Mouse (Mus musculus) erythroblast, adult 5-6 weeks (primary cell): ENCODE results near the gene Tex52. TPM values are rescaled to one million over a fixed set of nuclear protein-coding genes. Genes with fewer than 3 reads are reported as not detected.

Experiments
- ATAC-seq: replicated peaks from 2 replicates; pipeline ENCODE4 v1.8.0; 2016; ENCODE audit warnings: moderate number of reproducible peaks, mild to moderate bottlenecking, moderate TSS enrichment, inconsistent platforms; ENCODE audit not compliant: poor library complexity, low FRiP score, severe bottlenecking
- total RNA-seq, 2 experiments: library from RNA; stranded (forward) in 1 of 2; stranded (reverse) in 1 of 2; fragments of 150-400 nt in 1 of 2; fragments of 200-764, 138-1000 nt in 1 of 2; gene quantifications; 2 replicates each; pipeline versions ENCODE4 v1.2.3 to v1.2.4; 2015 to 2017; ENCODE audit warnings: low replicate concordance in 2 of 2

The Tex52 gene
- total RNA-seq (2015; ENCODE audit: low replicate concordance) (not detected in 2 replicates), total RNA-seq (2017; ENCODE audit: low replicate concordance) (not detected in 2 replicates)

DNA sequence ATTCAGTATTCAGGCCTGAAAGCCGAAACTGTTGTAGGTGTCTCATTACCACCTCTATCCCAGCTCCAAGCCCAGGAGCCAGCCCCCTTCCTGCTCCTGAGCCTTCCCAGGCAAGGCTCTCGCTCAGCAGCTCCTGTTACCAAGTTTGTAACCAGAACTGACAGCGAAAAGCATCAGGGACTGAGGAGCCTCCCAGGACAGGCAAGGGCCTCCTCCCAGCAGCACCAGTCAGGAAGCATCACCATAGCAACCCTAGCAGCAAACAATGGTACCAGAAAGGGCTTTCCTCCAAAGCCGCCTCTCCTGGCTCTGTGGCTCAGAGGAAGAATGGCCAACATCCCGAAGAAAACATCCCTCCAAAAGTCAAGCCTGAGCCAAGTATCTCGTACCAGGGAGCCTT lies at the start of gene Tex52, which contains the start of gene Gm44596:
TSS of gene Tex52 (plus strand) at position 265 of the 400 bp plus-strand sequence.
TSS of gene Gm44596 (plus strand) at position 312 of the 400 bp plus-strand sequence.
- ATAC-seq, result no peak

DNA sequence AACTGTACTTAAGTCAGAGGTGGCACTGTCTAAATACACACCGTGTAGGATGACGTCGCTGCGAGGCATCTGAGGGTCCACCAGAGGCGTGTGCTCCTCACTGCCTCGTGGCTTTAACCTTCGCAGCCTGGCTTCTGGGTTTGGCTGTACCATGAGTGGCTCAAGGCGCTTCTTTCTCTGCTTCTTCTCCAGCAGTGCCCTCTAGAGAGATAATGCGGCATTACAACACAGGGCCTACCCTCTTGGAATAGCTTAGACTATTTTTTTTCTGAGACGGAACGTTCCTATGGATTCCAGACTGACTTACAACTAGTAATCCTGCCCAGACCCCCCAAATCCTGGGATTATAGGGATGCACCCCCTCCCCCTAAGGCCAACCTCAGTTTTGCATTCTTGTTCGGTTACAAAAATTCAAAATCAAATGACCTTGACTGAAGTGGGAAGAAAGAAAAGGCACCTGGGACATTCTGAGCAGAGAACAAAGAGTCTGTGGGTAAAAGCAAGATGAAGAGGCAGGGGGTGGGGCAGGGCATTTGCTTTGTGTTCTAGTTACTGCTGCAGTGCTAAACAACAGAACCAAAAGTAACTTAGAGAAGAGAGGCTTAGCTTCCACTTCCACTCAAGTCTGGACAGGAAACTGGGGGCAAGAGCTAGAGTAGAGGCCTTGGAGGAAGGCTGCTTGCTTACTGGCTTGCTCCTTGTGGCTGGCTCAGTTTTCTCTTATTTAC lies 40.7 kb upstream of the Tex52 start:
- ATAC-seq, result no peak

- no peak for ATAC-seq
Observed at GRCm38 (mm10) chr6:128337467-128337866, 37.8 kb upstream of the Tex52 start.

DNA sequence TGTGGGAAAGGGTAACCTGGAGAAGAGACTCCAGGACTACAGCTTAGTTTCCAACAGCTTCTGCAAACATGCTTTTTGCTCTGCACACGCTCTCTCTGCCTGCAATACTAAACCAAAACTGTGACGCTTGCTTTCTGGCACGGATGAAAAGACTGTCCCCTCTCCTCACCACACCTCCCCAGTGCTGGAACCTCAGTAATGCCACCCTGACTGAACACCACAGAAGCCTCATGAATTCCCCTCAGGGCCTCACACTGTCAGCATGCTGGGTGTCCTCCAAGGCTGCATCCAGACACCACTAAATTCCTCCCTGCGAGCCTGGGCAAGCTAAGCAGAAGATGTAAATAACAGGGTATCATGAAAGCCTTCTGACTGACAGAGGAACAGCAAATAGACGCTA lies 36.4 kb upstream of the Tex52 start:
- ATAC-seq, result no peak

- no peak for ATAC-seq
Observed at GRCm38 (mm10) chr6:128341956-128342723, 33.1 kb upstream of the Tex52 start.

GRCm38 (mm10) chr6:128345623-128346022 lies 29.6 kb upstream of the Tex52 start:
- no peak for ATAC-seq

DNA sequence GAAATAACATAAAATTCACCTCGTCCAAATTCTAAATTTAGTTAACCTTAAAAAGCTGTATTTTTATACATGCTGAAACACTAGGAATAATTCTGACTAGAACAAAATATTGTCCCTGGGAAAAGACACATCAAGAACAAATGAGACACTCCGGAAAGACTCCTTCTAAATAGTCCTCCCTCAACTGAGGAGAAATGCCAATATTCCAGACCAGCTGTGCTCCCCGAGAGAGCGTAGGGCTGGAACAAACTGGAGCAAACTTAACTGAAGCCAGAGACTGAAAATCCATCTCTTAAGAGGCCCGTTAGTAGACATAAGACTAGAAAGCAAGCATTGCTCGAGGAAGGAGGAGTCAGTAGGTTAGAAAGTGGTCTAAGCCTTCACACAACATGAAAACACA lies 28.5 kb upstream of the Tex52 start:
- no peak for ATAC-seq

GRCm38 (mm10) chr6:128349711-128350110 lies 25.5 kb upstream of the Tex52 start:
- no peak for ATAC-seq

DNA sequence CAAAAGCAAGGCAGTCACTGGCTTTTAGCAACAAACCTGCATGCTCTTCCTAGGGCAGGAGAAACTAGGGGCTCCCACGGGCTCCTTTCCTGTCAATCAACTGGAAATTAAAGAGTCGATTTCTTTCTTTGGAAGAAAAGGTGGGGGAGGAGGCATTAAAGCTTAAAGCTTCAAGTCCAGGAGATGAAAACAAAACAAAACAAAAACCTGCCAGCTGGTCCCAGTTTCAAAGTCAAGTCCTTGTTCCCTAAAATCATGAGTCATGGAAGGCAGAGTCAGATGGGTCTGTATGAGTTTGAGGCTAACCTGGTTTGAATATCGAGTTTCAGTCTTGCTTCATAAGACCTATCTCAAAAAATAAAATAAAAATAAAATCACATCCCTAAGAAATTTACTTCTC lies 21.1 kb upstream of the Tex52 start:
- no peak for ATAC-seq

GRCm38 (mm10) chr6:128355201-128355681 lies 20.0 kb upstream of the Tex52 start:
- ATAC-seq, result no peak

GRCm38 (mm10) chr6:128355726-128356416 lies 19.4 kb upstream of the Tex52 start, which contains the start of gene Tulp3:
Tulp3 (minus strand) TSS chr6:128355851.
- ATAC-seq, result peak; percentile 99

DNA sequence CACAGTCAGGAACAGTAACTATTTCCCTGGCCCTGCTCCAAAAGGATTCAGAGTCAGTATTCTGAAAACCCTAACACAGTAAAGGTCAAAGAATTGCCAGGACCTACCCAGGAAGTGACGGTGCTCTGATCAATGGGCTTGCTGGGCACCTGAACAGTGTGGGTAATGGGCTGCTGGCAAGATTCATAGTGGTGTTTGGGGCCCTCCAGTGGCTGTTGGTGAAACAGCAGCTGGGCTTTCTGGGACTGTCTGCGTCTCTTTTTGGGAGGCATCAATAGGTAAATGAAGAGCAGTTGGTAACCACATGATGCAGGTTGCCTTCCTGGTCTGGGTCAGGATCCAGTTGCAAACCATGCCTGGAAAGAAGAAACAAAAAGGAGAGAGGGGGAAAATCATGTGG lies 16.3 kb upstream of the Tex52 start:
- ATAC-seq, result no peak

DNA sequence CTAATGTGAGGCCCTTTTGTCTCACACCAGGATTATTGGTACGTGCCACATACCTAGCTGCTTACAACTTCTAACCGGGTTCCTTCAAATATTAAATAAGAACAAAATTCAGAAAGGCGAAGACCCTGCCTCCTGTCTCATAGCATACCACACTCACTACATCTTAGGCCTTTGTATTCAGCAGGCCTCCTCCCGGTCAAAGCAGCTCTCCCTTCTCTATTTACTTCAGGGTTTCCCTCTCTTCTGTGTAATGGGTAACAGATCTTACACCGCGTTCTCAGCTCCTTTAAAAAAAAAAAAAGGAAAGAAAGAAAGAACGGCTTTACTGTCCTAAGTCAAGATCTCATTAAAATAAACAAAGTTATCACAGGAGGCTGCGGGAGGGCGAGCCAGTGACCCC lies 13.4 kb upstream of the Tex52 start:
- ATAC-seq, result peak; percentile 31; the same call in 1 of the 2 replicates

- ATAC-seq, result peak; percentile 81
Observed at GRCm38 (mm10) chr6:128362381-128363006, 12.8 kb upstream of the Tex52 start, which contains the start of the genes Rhno1 and Foxm1. Rhno1 (minus strand) TSS chr6:128362911. Foxm1 (plus strand) TSS chr6:128362967.

- ATAC-seq, result 0 out of 2 replicates have a peak, but pooled peaks have one; percentile 14
Observed at GRCm38 (mm10) chr6:128363007-128363825, 12.0 kb upstream of the Tex52 start.

DNA sequence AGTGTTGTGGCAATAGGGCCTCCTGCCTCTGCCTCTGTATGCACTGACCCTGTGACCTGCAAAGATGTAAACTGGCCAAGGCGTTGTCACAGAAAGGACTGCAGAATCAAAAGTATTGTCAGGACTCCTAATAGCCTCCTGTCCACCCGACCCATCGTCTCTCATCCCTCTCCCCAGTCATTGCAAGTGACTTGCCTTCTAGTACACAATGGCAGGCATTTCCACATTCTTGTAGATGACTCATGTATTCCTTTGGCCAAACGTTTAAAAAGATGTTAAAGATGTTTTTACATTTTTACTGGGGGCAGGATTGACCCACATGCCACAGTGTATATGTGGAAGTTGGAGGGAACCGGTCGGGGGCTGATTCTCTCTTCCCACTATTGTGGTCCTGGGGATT lies 10.5 kb upstream of the Tex52 start:
- ATAC-seq, result no peak

GRCm38 (mm10) chr6:128366466-128366865 lies 8.8 kb upstream of the Tex52 start:
- no peak for ATAC-seq

DNA sequence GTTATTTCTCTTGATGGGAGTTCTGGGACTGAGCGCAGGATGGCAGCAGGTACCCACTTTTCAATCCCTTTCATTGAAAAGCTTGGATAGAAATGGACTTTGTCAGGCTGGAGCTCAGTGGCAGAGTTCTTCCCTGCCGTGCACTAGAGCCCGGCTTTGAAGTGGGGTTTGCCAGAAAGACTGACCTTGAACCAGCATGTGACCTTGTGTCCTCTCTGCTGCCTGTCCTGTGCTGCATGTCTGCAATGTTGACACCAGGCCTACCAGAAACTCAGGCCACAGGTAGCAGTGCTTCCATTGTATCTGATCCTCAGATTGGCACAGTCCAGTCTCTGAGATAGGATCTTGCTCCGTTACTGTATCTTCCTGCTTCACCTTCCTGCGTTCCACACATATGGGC lies 5.2 kb upstream of the Tex52 start:
- no peak for ATAC-seq
